Mouse (Mus musculus): Measurements from ENCODE around the gene Kcnk5.

The Kcnk5 gene

GRCm38 (mm10) chr14:20165413-20165812 lies 16.2 kb downstream of the Kcnk5 start:
- no peak for DNase-seq (ENCODE audit: low spot score)

- DNase-seq (ENCODE audit: low spot score): no peak
Measured at GRCm38 (mm10) chr14:20164438-20164837, 17.2 kb downstream of the Kcnk5 start.

- no peak for DNase-seq (ENCODE audit: low spot score)
Measured at GRCm38 (mm10) chr14:20162686-20163085, 18.9 kb downstream of the Kcnk5 start.

- no peak for DNase-seq (ENCODE audit: low spot score)
Measured at GRCm38 (mm10) chr14:20158727-20159681, 22.6 kb downstream of the Kcnk5 start.

GRCm38 (mm10) chr14:20157595-20157994 lies 24.0 kb downstream of the Kcnk5 start:
- no peak for DNase-seq (ENCODE audit: low spot score)

GRCm38 (mm10) chr14:20155718-20156117 lies 25.9 kb downstream of the Kcnk5 start:
- DNase-seq (ENCODE audit: low spot score): no peak

GRCm38 (mm10) chr14:20154937-20155336 lies 26.7 kb downstream of the Kcnk5 start:
- no peak for DNase-seq (ENCODE audit: low spot score)

- DNase-seq (ENCODE audit: low spot score): no peak
Measured at GRCm38 (mm10) chr14:20154245-20154644, 27.4 kb downstream of the Kcnk5 start.

GRCm38 (mm10) chr14:20149127-20150080 lies 32.2 kb downstream of the Kcnk5 start:
- no peak for DNase-seq (ENCODE audit: low spot score)

- DNase-seq (ENCODE audit: low spot score): no peak
Measured at GRCm38 (mm10) chr14:20148514-20148913, 33.1 kb downstream of the Kcnk5 start.

GRCm38 (mm10) chr14:20147854-20148253 lies 33.8 kb downstream of the Kcnk5 start:
- DNase-seq (ENCODE audit: low spot score): no peak

- no peak for DNase-seq (ENCODE audit: low spot score)
Measured at GRCm38 (mm10) chr14:20144093-20144492, 37.5 kb downstream of the Kcnk5 start.

- DNase-seq (ENCODE audit: low spot score): no peak
Measured at GRCm38 (mm10) chr14:20138484-20139355, 42.9 kb downstream of the Kcnk5 start, which contains the start of gene Saysd1. Gene Saysd1, minus strand, starts transcription at chr14:20138534.

GRCm38 (mm10) chr14:20134965-20135671 lies 46.5 kb downstream of the Kcnk5 start:
- no peak for DNase-seq (ENCODE audit: low spot score)

- DNase-seq (ENCODE audit: low spot score): no peak
Measured at GRCm38 (mm10) chr14:20128162-20128561, 53.4 kb downstream of the Kcnk5 start.

- DNase-seq (ENCODE audit: low spot score): no peak
Measured at GRCm38 (mm10) chr14:20127406-20128087, 54.1 kb downstream of the Kcnk5 start.

GRCm38 (mm10) chr14:20120868-20121267 lies 60.7 kb downstream of the Kcnk5 start:
- DNase-seq (ENCODE audit: low spot score): no peak

GRCm38 (mm10) chr14:20120012-20120411 lies 61.6 kb downstream of the Kcnk5 start:
- no peak for DNase-seq (ENCODE audit: low spot score)

GRCm38 (mm10) chr14:20116149-20116605 lies 65.4 kb downstream of the Kcnk5 start:
- no peak for DNase-seq (ENCODE audit: low spot score)

- DNase-seq (ENCODE audit: low spot score): no peak
Measured at GRCm38 (mm10) chr14:20114951-20115350, 66.7 kb downstream of the Kcnk5 start.
